Mouse (Mus musculus) gastrocnemius, postnatal 14 days (tissue): Measurements from ENCODE around the gene Dhx29. TPM values are rescaled to one million over a fixed set of nuclear protein-coding genes. Genes with fewer than 3 reads are reported as not detected.

ENCODE experiments used
- total RNA-seq, 2 experiments: library from RNA; stranded (reverse); gene quantifications; 2 replicates each; pipeline ENCODE4 v1.2.3; 2021

Dhx29 gene
- total RNA-seq, 2 experiments from 2014 or later, result 10.1 to 10.8 TPM

Other genes with a start within 250 kb of the Dhx29 start
- gene Plpp1, start 126.7 kb upstream of the Dhx29 start, total RNA-seq, result 10 to 100 TPM; 57.8 to 63.2 TPM
- gene Mtrex, start 56 bp upstream of the Dhx29 start, total RNA-seq, result 10 to 100 TPM; 23.0 to 24.5 TPM
- under 1 TPM in 1 of 2 experiments, not detected in 1; 0.18 TPM for gene Ccno, start 60.3 kb downstream of the Dhx29 start, total RNA-seq
- gene Mcidas, start 66.4 kb downstream of the Dhx29 start, total RNA-seq, result not detected
- gene Cdc20b, start 107.7 kb downstream of the Dhx29 start, total RNA-seq, result not detected
- 10 to 100 TPM; 20.8 to 27.5 TPM for gene Gpx8, start 119.0 kb downstream of the Dhx29 start, total RNA-seq
- gene Gzma, start 173.5 kb downstream of the Dhx29 start, total RNA-seq, result not detected